Mouse (Mus musculus) CD8-positive naive resting alpha-beta T cell, adult 57 days (primary cell): ENCODE measurements around the gene Fuk. TPM values are rescaled to one million over a fixed set of nuclear protein-coding genes. Genes with fewer than 3 reads are reported as not detected.

ENCODE experiments used
- total RNA-seq: library from RNA; stranded (reverse); gene quantifications from one replicate; pipeline ENCODE4 v1.2.4, GENCODE M21; 2023

Fuk gene
- 10.4 TPM for total RNA-seq

GRCm38 (mm10) chr8:110901839-110902578 lies at the start of gene Fuk:
Gene Fuk, minus strand, starts transcription at chr8:110902488.

DNA sequence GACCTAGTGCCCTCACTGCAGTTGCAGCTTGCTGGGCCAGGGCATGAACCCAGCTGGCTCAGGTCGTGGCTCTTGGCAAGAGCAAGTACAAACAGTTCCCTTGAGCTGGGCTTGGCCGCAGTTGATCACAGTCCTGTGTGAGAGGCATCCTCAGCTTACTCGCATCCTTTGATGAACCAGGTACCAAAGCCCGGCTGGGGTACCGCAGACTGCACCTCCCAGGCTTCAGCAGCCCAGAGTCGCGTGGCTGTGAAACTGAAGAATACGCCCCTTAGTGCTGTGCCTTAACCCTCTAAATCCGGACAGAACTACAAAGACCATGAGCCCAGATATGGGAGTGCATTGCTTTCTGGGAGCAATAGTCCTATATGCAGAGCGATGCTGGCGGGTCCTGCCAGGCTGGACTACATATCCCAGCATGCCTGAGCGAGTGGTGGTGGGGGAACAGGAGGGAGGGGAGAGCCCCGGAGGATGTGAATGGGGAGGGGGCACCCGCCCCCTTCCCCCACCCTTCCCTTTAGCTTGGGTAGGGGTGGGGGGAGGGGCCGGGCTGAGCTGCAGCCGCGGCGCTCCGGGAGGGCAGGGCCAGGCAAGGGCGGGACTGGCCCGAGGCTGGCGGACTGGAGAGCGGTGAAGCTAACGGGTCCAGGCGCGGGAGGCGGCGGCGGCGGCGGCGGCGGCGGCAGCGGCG lies 17.2 kb upstream of the Fuk start, which contains the start of gene St3gal2:
St3gal2 (plus strand) TSS at position 582 of the 691 bp plus-strand sequence.

DNA sequence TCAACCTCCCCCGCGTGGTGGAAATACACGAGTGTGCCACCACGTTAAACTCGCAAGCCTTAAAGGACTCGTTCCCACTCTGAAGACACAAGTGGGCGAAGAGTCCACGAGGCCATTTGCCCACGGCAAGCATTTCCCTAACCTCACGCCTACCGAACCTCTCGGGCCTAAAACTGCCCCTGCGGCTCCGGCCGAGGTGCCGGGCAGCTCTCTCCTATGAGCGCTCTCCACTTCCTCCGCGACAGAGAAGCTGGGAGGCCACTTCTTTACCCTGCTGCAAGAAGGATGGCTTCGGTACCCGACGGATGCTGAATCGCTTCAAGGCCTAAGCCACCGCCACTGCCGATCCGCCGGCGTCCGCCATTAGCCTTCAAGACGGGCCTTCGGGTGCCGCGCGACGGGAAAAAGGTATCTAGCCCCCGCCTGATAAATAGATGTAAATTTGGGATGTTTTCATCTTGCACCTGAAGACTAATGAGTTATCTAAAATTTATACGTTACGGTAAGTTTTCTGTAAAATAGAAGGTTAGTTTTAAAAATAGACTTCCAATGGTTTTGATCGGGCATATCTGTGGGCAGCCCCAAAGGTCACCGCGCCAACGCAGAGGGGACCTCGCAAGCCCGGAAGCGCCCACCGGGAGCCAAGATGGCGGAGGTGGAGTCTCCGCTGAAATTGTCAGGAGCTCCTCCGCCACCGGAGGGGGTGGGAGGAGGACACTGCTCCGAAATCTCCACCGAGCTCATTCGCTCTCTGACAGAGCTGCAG lies 55.7 kb downstream of the Fuk start, which contains the start of the genes Cog4 and Sf3b3:
Cog4 (plus strand) TSS at position 196 of the 766 bp plus-strand sequence.
Sf3b3 (minus strand) TSS at position 383 of the 766 bp plus-strand sequence.

Other genes with a start within 250 kb of the Fuk start
- 3.3 TPM for gene Mtss1l, start 181.0 kb downstream of the Fuk start, total RNA-seq
- gene Il34, start 96.6 kb downstream of the Fuk start, total RNA-seq, result not detected
- 45.7 TPM for gene Cog4, start 55.9 kb downstream of the Fuk start, total RNA-seq
- 162 TPM for gene Sf3b3, start 55.7 kb downstream of the Fuk start, total RNA-seq
- gene St3gal2, start 17.4 kb upstream of the Fuk start, total RNA-seq, result 3.1 TPM
- 62.6 TPM for gene Ddx19a, start 95.3 kb upstream of the Fuk start, total RNA-seq
- 20.9 TPM for gene Ddx19b, start 129.3 kb upstream of the Fuk start, total RNA-seq
- 43.0 TPM for gene Aars, start 130.7 kb upstream of the Fuk start, total RNA-seq
- gene Exosc6, start 153.9 kb upstream of the Fuk start, total RNA-seq, result 12.5 TPM
- gene Clec18a, start 189.9 kb upstream of the Fuk start, total RNA-seq, result not detected
- 22.8 TPM for gene Pdpr, start 192.1 kb upstream of the Fuk start, total RNA-seq